Mouse (Mus musculus) forebrain, embryonic 15.5 days (tissue): ENCODE data around the gene Zfp735. TPM values are rescaled to one million over a fixed set of nuclear protein-coding genes. Genes with fewer than 3 reads are reported as not detected.

ENCODE experiments used
- ATAC-seq: fragments of 200-750 bp; cut with Nextera tagmentation; replicated peaks from 2 replicates; pipeline ENCODE4 v1.8.0; 2017; ENCODE audit warnings: mild to moderate bottlenecking, moderate TSS enrichment, moderate library complexity
- H3K27ac ChIP-seq: fragments of 300-500 bp; sonication (generic); replicated peaks from 2 replicates; pipeline ENCODE4 v1.5.1; 2015; ENCODE audit warnings: mild to moderate bottlenecking, inconsistent platforms
- H3K27me3 ChIP-seq: fragments of 300-500 bp; sonication (generic); 2 replicates; pipeline ENCODE4 v1.6.1; 2015; ENCODE audit warnings: inconsistent platforms
- H3K36me3 ChIP-seq: fragments of 300-500 bp; sonication (generic); 2 replicates; pipeline ENCODE4 v1.6.1; 2015; ENCODE audit warnings: mild to moderate bottlenecking, inconsistent platforms
- H3K4me1 ChIP-seq: fragments of 300-500 bp; sonication (generic); 2 replicates; pipeline ENCODE4 v1.6.1; 2015; ENCODE audit warnings: inconsistent platforms
- H3K4me2 ChIP-seq: fragments of 300-500 bp; sonication (generic); replicated peaks from 2 replicates; pipeline ENCODE4 v1.6.1; 2015; ENCODE audit warnings: mild to moderate bottlenecking, inconsistent platforms
- H3K4me3 ChIP-seq: fragments of 300-500 bp; sonication (generic); 2 replicates; pipeline ENCODE4 v1.5.1; 2015; ENCODE audit warnings: mild to moderate bottlenecking, inconsistent platforms
- H3K9ac ChIP-seq: fragments of 300-500 bp; sonication (generic); replicated peaks from 2 replicates; pipeline ENCODE4 v1.6.1; 2015; ENCODE audit warnings: mild to moderate bottlenecking, inconsistent platforms
- H3K9me3 ChIP-seq: fragments of 300-500 bp; sonication (generic); 2 replicates; pipeline ENCODE4 v1.6.1; 2016; ENCODE audit warnings: inconsistent platforms
- WGBS: fragments of 180-500 bp; shearing (Covaris S2); methylation state at CpG from one replicate; pipeline ENCODE4 v1.1.7; 2015; ENCODE audit warnings: mixed read lengths; 5-methylcytosine and 5-hydroxymethylcytosine counted together
- polyA plus RNA-seq: library from polyadenylated mRNA; unstranded; fragments of >200 nt; fragmentation: Nextera tagmentation; extraction: Ambion mirVana; gene quantifications from 2 replicates; pipeline ENCODE4 v1.2.1, GENCODE M21; 2015

Zfp735 gene
- polyA plus RNA-seq: not detected in 2 replicates

DNA sequence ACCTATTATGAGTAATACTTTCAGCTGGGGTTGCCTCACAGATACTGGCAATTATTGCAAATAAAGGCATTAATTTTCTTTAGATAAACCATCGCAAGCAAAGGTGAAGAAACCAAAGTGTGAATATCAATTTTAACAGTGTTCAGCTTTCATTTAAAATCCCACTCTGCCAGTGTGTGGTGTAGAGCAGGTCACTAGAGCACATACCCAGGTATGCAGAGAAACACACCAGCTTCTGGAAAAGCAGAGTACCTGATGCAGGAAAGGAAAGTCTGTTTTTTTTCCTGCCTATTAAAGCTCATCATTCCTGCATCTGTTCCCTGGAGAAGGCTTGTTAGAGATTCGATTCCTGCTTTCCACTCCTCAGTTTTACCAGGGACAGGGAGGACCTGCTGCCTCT lies at the start of gene Zfp735:
Gene Zfp735 (plus strand): TSS at position 301 of the 400 bp plus-strand sequence.
- H3K27ac ChIP-seq: no peak within 1 kb of the TSS
- H3K36me3 ChIP-seq: no peaks in the 10 kb centered on the region
- H3K4me1 ChIP-seq: no peaks in the 10 kb centered on the region
- H3K4me3 ChIP-seq: no peak within 1 kb of the TSS
- H3K4me2 ChIP-seq: no peak within 1 kb of the TSS
- ATAC-seq: no peak
- 81% methylated on average over 2 of the region's 2 CpGs for WGBS
- no peak within 1 kb of the TSS for H3K9ac ChIP-seq
- no peaks in the 10 kb centered on the region for H3K27me3 ChIP-seq
- peaks cover 10% of the 10 kb centered on the region; the same call in 1 of the 2 replicates for H3K9me3 ChIP-seq

- Histone ChIP-seq H3K27me3 (no peaks in the 10 kb centered on the region), H3K4me2 (no peak overlapping the region), H3K4me1 (no peaks in the 10 kb centered on the region), H3K9me3 (peaks cover 16% of the 10 kb centered on the region; the same call in 1 of the 2 replicates), H3K36me3 (no peaks in the 10 kb centered on the region), H3K4me3 (no peak overlapping the region), H3K27ac (no peak overlapping the region), H3K9ac (no peak overlapping the region)
- no peak for ATAC-seq
These were observed 70.5 kb downstream of the Zfp735 start for GRCm38 (mm10) chr11:73759115-73759514.

Other genes starting within 250 kb of the Zfp735 start
- not detected in 2 replicates for gene Olfr380, start 231.3 kb upstream of the Zfp735 start, polyA plus RNA-seq
- not detected in 2 replicates for gene Olfr381, start 197.2 kb upstream of the Zfp735 start, polyA plus RNA-seq
- gene Olfr382, start 171.6 kb upstream of the Zfp735 start, polyA plus RNA-seq: not detected in 2 replicates
- gene Olfr385, start 95.8 kb upstream of the Zfp735 start, polyA plus RNA-seq: not detected in 2 replicates
- not detected in 2 replicates for gene Olfr384, start 90.2 kb upstream of the Zfp735 start, polyA plus RNA-seq
- gene Olfr389, start 91.9 kb downstream of the Zfp735 start, polyA plus RNA-seq: not detected in 2 replicates
- not detected in 2 replicates for gene Olfr390, start 94.2 kb downstream of the Zfp735 start, polyA plus RNA-seq
- not detected in 2 replicates for gene Olfr391-ps, start 114.3 kb downstream of the Zfp735 start, polyA plus RNA-seq
- not detected in 2 replicates for gene Olfr392, start 128.3 kb downstream of the Zfp735 start, polyA plus RNA-seq
- gene Olfr393, start 162.7 kb downstream of the Zfp735 start, polyA plus RNA-seq: not detected in 2 replicates
- not detected in 2 replicates for gene Olfr394, start 202.0 kb downstream of the Zfp735 start, polyA plus RNA-seq
- not detected in 2 replicates for gene Olfr395, start 220.5 kb downstream of the Zfp735 start, polyA plus RNA-seq
- not detected in 2 replicates for gene Olfr23, start 247.9 kb downstream of the Zfp735 start, polyA plus RNA-seq